Mouse (Mus musculus) liver, embryonic 12.5 days (tissue): ENCODE measurements around the gene Dock1. TPM values are rescaled to one million over a fixed set of nuclear protein-coding genes. Genes with fewer than 3 reads are reported as not detected.

ENCODE experiments used
- ATAC-seq: fragments of 200-750 bp; cut with Nextera tagmentation; 2 replicates; pipeline ENCODE4 v1.8.0; 2017; ENCODE audit warnings: moderate number of reproducible peaks, mild to moderate bottlenecking, moderate library complexity
- H3K27ac ChIP-seq: fragments of 300-500 bp; sonication (generic); 2 replicates; pipeline ENCODE4 v1.5.1; 2016; ENCODE audit warnings: mild to moderate bottlenecking
- H3K27me3 ChIP-seq: fragments of 300-500 bp; sonication (generic); replicated peaks from 2 replicates; pipeline ENCODE4 v1.6.1; 2016; ENCODE audit warnings: mild to moderate bottlenecking, moderate library complexity
- H3K36me3 ChIP-seq: fragments of 300-500 bp; sonication (generic); 2 replicates; pipeline ENCODE4 v1.6.1; 2016; ENCODE audit warnings: mild to moderate bottlenecking, moderate library complexity
- H3K4me1 ChIP-seq: fragments of 300-500 bp; sonication (generic); 2 replicates; pipeline ENCODE4 v1.6.1; 2016
- H3K4me2 ChIP-seq: fragments of 300-500 bp; sonication (generic); 2 replicates; pipeline ENCODE4 v1.6.1; 2016; ENCODE audit warnings: mild to moderate bottlenecking, moderate library complexity
- H3K4me3 ChIP-seq: fragments of 300-500 bp; sonication (generic); 2 replicates; pipeline ENCODE4 v1.5.1; 2016; ENCODE audit warnings: mild to moderate bottlenecking, moderate library complexity
- H3K9ac ChIP-seq: fragments of 300-500 bp; sonication (generic); 2 replicates; pipeline ENCODE4 v1.6.1; 2016; ENCODE audit warnings: mild to moderate bottlenecking, moderate library complexity
- H3K9me3 ChIP-seq: fragments of 300-500 bp; sonication (generic); replicated peaks from 2 replicates; pipeline ENCODE4 v1.6.1; 2016; ENCODE audit warnings: mild to moderate bottlenecking, moderate library complexity
- WGBS: fragments of 180-500 bp; shearing (Covaris S2); methylation state at CpG from one replicate; pipeline ENCODE4 v1.1.7; 2016; ENCODE audit not compliant: insufficient replicate concordance; 5-methylcytosine and 5-hydroxymethylcytosine counted together
- polyA plus RNA-seq: library from polyadenylated mRNA; unstranded; fragments of >200 nt; fragmentation: Nextera tagmentation; extraction: Ambion mirVana; gene quantifications from 2 replicates; pipeline ENCODE4 v1.2.1, GENCODE M21; 2016

Dock1 gene
- polyA plus RNA-seq, 1 experiment from 2014 or later: 6.4 TPM

DNA sequence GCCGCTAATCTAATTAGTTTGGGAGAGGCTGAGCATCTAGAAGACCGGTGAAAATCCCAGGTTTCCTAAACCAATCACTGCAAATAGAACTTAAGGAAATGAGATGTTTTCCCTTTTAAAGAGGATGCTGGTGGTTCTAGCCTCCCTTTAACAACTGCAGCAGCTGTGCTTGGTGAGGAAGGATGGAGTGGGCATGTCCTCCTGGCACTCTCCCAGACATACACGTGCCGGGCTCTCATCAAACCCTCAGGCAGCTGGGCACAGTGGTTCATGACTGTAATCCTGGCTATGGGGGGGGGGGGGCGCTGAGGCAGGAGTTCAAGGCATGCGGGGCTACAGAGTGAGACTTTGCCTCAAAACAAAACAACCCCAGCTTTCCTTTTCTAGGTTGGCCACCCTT is 272.6 kb downstream of the Dock1 start:
- no peak overlapping the region for H3K9ac ChIP-seq
- ATAC-seq: no peak
- no peak overlapping the region for H3K27ac ChIP-seq
- no peaks in the 10 kb centered on the region for H3K4me1 ChIP-seq
- 56% methylated on average over 6 of the region's 6 CpGs for WGBS
- H3K27me3 ChIP-seq: peaks cover 15% of the 10 kb centered on the region
- H3K4me3 ChIP-seq: no peak overlapping the region
- H3K4me2 ChIP-seq: no peak overlapping the region
- no peaks in the 10 kb centered on the region for H3K9me3 ChIP-seq
- no peaks in the 10 kb centered on the region for H3K36me3 ChIP-seq

GRCm38 (mm10) chr7:134943701-134944100 is 273.2 kb downstream of the Dock1 start:
- 69% methylated on average over 7 of the region's 7 CpGs for WGBS
- Histone ChIP-seq H3K27me3 (peaks cover 9% of the 10 kb centered on the region), H3K4me3 (no peak overlapping the region)

GRCm38 (mm10) chr7:134945925-134946716 is 275.7 kb downstream of the Dock1 start:
- 70% methylated on average over 7 of the region's 7 CpGs for WGBS
- no peaks in the 10 kb centered on the region for H3K4me1 ChIP-seq
- H3K9ac ChIP-seq: no peak overlapping the region
- H3K9me3 ChIP-seq: no peaks in the 10 kb centered on the region
- ATAC-seq: no peak
- H3K4me3 ChIP-seq: no peak overlapping the region
- H3K27ac ChIP-seq: no peak overlapping the region
- H3K36me3 ChIP-seq: no peaks in the 10 kb centered on the region
- no peak overlapping the region for H3K4me2 ChIP-seq
- H3K27me3 ChIP-seq: no peaks in the 10 kb centered on the region

More at GRCm38 (mm10) chr7:134943701-134944100, 273.2 kb downstream of the Dock1 start:
- no peak for ATAC-seq
- H3K36me3 ChIP-seq: no peaks in the 10 kb centered on the region
- no peaks in the 10 kb centered on the region for H3K4me1 ChIP-seq
- H3K9me3 ChIP-seq: no peaks in the 10 kb centered on the region
- no peak overlapping the region for H3K4me2 ChIP-seq
- no peak overlapping the region for H3K27ac ChIP-seq
- H3K9ac ChIP-seq: no peak overlapping the region

GRCm38 (mm10) chr7:134959086-134959485 is 288.6 kb downstream of the Dock1 start:
- Histone ChIP-seq H3K36me3 (no peaks in the 10 kb centered on the region), H3K4me3 (no peak overlapping the region), H3K27me3 (no peaks in the 10 kb centered on the region), H3K9ac (no peak overlapping the region), H3K4me1 (no peaks in the 10 kb centered on the region), H3K27ac (no peak overlapping the region), H3K9me3 (no peaks in the 10 kb centered on the region), H3K4me2 (no peak overlapping the region)
- ATAC-seq: no peak
- WGBS: 78% methylated on average over 6 of the region's 6 CpGs

DNA sequence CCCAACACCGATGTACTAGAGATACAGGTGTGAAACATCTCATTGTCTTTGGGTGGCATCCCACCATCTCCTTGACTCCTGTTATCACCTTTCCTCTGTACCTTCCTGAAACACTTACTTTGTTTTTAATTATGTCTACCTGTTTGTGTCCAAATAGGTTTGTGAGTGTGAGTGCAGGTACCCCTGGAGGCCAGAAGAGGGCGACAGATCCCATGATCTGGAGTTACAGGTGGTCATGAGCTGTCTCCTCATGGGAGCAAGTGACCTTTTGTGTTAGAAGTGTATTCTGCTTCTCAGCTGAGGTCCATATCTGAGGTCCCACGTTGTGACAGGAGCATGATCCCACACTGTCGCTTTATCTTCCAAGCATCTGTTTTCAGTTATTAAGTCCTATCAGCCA is 290.4 kb downstream of the Dock1 start:
- Histone ChIP-seq H3K4me1 (no peaks in the 10 kb centered on the region), H3K4me2 (no peak overlapping the region), H3K36me3 (no peaks in the 10 kb centered on the region), H3K9ac (no peak overlapping the region), H3K9me3 (no peaks in the 10 kb centered on the region), H3K4me3 (no peak overlapping the region), H3K27ac (no peak overlapping the region), H3K27me3 (no peaks in the 10 kb centered on the region)
- no peak for ATAC-seq
- 46% methylated on average over 4 of the region's 4 CpGs for WGBS

GRCm38 (mm10) chr7:134961608-134962007 is 291.2 kb downstream of the Dock1 start:
- Histone ChIP-seq H3K4me2 (no peak overlapping the region), H3K27me3 (no peaks in the 10 kb centered on the region), H3K27ac (no peak overlapping the region), H3K4me1 (no peaks in the 10 kb centered on the region), H3K4me3 (no peak overlapping the region), H3K9me3 (no peaks in the 10 kb centered on the region), H3K9ac (no peak overlapping the region), H3K36me3 (no peaks in the 10 kb centered on the region)
- 68% methylated on average over 2 of the region's 2 CpGs for WGBS
- no peak for ATAC-seq

GRCm38 (mm10) chr7:134990244-134990643 is 319.8 kb downstream of the Dock1 start:
- Histone ChIP-seq H3K9ac (no peak overlapping the region), H3K4me1 (no peaks in the 10 kb centered on the region), H3K36me3 (no peaks in the 10 kb centered on the region), H3K4me3 (no peak overlapping the region), H3K27me3 (no peaks in the 10 kb centered on the region), H3K4me2 (no peak overlapping the region), H3K9me3 (no peaks in the 10 kb centered on the region), H3K27ac (no peak overlapping the region)
- ATAC-seq: no peak
- WGBS: 76% methylated on average over 3 of the region's 3 CpGs

DNA sequence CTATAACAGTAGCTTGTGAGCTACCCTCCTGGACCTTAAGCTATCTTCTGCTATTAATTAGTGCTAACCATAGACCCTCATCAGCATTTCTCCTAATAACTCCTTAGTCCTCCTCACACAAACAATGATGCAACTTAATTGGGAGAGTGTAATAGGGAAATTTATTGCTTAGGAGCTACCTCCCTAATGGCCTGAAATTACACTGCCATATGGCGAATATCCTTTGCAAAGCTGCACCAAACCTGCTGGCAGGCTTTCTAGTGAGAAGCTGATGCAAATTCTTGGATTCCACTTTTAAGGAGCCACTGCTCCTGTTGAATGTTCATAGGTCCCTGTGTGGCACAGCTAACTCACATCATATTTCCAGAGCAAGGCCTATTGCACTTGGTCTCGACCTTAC is 320.5 kb downstream of the Dock1 start:
- Histone ChIP-seq H3K27me3 (no peaks in the 10 kb centered on the region), H3K4me3 (no peak overlapping the region), H3K27ac (no peak overlapping the region), H3K4me2 (no peak overlapping the region), H3K9ac (no peak overlapping the region), H3K9me3 (no peaks in the 10 kb centered on the region), H3K36me3 (no peaks in the 10 kb centered on the region), H3K4me1 (no peaks in the 10 kb centered on the region)
- 56% methylated on average over 2 of the region's 2 CpGs for WGBS
- ATAC-seq: no peak

DNA sequence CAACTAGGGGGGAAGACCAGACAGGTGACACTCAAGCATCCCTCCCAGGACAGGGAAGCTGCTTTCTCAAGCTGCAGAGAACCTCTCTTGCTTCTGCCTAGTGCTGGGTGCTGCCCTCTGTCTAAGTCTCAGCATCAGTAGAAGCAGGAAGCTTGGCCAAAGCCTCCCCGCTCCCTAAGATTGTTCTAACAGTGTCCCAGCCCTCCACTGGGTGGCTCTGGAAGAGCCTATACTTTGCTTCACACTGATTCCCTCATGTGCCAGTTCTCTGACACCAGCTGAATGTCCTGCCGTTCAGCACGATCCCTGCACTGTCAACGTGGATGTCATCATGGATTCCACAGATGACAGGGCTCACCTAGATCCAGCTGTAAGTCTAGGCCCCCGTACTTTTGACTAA is 324.5 kb downstream of the Dock1 start:
- H3K4me2 ChIP-seq: no peak overlapping the region
- no peaks in the 10 kb centered on the region for H3K4me1 ChIP-seq
- no peak overlapping the region for H3K4me3 ChIP-seq
- no peak overlapping the region for H3K9ac ChIP-seq
- H3K36me3 ChIP-seq: no peaks in the 10 kb centered on the region
- ATAC-seq: no peak
- no peaks in the 10 kb centered on the region for H3K9me3 ChIP-seq
- no peaks in the 10 kb centered on the region for H3K27me3 ChIP-seq
- WGBS: 71% methylated on average over 5 of the region's 5 CpGs
- no peak overlapping the region for H3K27ac ChIP-seq

DNA sequence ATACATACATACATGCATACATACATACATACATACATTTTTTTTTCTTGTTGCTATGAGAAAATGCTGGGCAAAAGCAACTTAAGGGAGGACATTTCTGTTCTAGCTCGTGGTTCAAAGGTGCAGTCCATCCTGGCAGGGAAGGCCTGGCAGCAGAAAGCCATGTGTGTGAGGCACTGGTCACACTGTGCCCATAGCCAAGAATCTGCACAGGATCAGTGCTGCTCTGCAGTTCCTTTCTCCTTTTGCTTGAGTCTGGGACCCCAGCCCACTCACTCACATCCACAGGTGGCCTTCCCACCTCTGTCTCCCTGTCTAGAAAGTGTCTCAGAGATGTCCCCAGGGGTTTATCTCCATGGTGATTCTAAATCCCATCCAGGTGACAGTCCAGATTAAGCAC is 331.8 kb downstream of the Dock1 start:
- WGBS: 67% methylated on average over 1 of the region's 1 CpGs

GRCm38 (mm10) chr7:135002891-135003290 is 332.4 kb downstream of the Dock1 start:
- no peaks in the 10 kb centered on the region for H3K9me3 ChIP-seq
- no peaks in the 10 kb centered on the region for H3K36me3 ChIP-seq
- ATAC-seq: no peak
- no peak overlapping the region for H3K9ac ChIP-seq
- H3K27ac ChIP-seq: no peak overlapping the region
- H3K4me1 ChIP-seq: no peaks in the 10 kb centered on the region
- no peaks in the 10 kb centered on the region for H3K27me3 ChIP-seq
- H3K4me2 ChIP-seq: no peak overlapping the region
- 69% methylated on average over 9 of the region's 9 CpGs for WGBS
- no peak overlapping the region for H3K4me3 ChIP-seq

More for the DNA sequence above, 331.8 kb downstream of the Dock1 start:
- Histone ChIP-seq H3K4me3 (no peak overlapping the region), H3K4me1 (no peaks in the 10 kb centered on the region), H3K9ac (no peak overlapping the region), H3K9me3 (no peaks in the 10 kb centered on the region), H3K4me2 (no peak overlapping the region), H3K27ac (no peak overlapping the region), H3K27me3 (no peaks in the 10 kb centered on the region), H3K36me3 (no peaks in the 10 kb centered on the region)
- no peak for ATAC-seq

DNA sequence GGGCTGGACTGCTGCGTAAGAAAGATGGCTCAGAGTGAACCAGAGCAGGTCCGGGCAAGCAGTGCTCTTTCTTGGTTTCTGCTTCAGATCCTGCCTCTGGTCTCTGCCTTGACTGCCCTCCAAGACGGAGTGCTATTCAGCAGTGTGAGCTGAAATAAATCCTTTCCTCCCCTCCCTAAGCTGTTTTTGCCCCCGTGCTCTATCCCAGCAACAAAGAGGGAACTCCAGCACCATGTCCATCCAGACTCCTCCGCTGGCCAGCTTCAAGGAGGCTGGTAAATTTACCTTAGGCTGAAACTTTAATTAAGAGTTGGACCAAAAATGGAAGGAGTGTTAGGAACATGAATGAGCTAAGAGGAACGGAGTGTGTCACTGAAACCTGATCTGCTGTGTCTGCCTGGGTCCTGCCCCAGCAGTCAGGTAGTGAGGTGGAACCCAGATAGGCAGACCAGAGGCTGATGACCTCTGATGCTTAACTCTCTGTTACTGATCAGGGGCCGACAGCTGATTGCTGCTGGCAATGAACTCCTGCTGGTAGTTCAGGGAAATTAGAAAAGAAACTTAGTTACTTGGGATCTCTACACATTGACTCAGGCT is 335.6 kb downstream of the Dock1 start:
- 57% methylated on average over 7 of the region's 7 CpGs for WGBS
- no peak for ATAC-seq
- Histone ChIP-seq H3K27me3 (no peaks in the 10 kb centered on the region), H3K4me3 (no peak overlapping the region), H3K9me3 (no peaks in the 10 kb centered on the region), H3K4me2 (no peak overlapping the region), H3K36me3 (no peaks in the 10 kb centered on the region), H3K4me1 (no peaks in the 10 kb centered on the region), H3K9ac (no peak overlapping the region), H3K27ac (no peak overlapping the region)
